Mouse (Mus musculus): ENCODE results near the gene Snapc2.

Gene Snapc2

DNA sequence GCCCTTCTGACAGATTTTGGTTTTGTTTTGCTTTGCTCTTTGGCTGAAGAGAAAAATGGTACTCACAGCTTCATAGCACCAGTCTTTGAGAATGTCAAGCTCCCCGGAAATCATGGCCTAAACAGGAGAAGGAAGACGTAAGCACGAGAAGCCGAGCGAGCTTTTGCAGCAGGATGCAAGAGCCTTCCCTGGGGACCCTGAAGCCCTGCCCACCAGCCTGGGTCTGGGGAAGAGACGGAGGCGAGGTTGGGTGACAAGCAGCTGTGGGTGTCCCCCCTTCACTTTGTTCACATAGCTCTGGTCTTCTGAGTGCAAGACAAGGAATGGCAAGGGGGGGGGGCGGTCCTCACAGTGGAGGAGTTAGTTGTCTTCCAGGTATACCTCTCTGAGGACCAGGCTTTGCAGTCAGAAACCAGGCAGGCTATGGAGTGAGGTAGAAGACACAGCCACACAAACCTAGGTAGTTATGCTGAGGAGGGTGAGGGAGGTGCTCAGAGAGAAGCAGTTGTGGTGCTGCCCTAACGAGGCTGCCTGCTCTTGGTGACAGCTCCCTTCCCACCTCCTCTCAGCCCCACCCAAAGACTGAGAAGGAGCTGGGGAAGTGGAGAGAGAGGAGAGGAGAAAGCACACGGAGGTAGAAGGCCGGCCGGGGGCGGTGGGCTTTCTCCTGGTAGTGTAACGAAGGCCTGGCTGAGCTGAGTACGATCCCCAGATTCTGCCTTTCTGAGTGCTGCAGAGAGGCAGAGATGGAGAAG, 12.5 kb downstream of the Snapc2 start:
- no peak for DNase-seq (ENCODE audit: low spot score)

DNA sequence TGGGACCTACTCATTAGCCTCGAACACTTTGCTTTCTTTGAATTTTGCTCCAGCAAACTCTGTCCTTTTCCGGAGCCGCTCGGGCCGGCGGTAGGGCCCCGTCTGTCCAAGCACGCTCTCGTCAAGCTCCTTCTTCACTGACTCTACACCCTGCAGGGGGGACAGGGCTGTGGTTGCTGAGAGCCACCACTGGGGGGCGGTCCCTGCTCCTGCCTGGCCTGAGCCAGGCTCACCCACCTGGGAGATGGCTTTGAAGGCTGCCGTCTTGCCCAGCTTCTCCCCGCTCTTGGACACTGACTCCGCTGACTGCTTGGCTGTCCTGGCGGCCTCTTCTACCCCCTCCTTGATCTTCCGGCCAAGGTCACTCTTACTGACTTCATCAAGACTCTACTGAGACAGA, 14.7 kb downstream of the Snapc2 start:
- DNase-seq (ENCODE audit: low spot score), result no peak

GRCm38 (mm10) chr8:4269609-4270008, 16.7 kb downstream of the Snapc2 start:
- no peak for DNase-seq (ENCODE audit: low spot score)

DNA sequence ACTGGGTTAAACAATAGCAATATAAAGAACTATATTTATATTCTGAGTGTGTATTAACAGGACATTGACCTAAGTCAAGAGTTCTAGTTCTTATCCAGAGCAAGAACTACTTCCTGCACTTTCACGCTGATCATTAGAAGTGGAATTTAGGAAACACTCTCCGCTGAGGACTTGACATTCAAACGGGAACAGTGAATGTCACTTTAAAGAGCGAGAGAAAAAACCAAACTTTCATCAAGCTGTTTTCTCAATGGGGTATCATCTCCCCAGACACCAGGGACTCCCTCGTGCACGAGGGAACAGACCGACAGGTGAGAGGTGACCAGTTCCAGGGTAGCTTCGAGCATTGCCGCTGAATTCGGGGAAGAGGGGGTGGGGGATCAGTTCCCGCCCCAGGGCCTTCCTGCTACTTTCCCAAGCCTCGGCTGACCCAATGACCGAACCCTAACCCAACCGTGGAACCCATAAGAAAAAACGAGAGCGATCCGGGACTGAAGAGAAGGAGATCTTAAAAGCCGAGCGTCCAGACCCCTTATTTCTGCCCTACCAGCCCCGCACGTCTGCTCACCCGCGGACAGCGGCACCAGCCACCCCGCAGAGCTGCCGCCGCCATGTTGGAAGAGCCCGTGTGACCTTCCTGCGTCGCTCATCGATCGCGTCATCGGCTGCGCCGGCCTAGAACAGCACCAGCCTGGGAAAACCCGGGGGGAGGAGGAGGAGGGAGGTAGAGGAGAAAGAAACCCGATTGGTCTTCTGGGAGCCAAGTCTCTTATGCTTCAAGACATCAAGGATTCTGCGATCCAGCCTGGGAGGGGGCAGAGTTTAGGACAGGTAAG, 22.6 kb downstream of the Snapc2 start, which contains the start of gene Timm44:
TSS of gene Timm44 (minus strand) at position 639 of the 836 bp plus-strand sequence.
- DNase-seq (ENCODE audit: low spot score), result peak; percentile 91

GRCm38 (mm10) chr8:4276111-4276465, 23.2 kb downstream of the Snapc2 start:
- DNase-seq (ENCODE audit: low spot score), result no peak

- no peak for DNase-seq (ENCODE audit: low spot score)
Measured at GRCm38 (mm10) chr8:4292738-4293137, 39.9 kb downstream of the Snapc2 start.

- no peak for DNase-seq (ENCODE audit: low spot score)
Measured at GRCm38 (mm10) chr8:4297822-4298221, 44.9 kb downstream of the Snapc2 start.

GRCm38 (mm10) chr8:4304124-4304547, 51.3 kb downstream of the Snapc2 start:
- no peak for DNase-seq (ENCODE audit: low spot score)

Measured in urinary bladder, postnatal 25 days (tissue).